Mouse (Mus musculus) layer of hippocampus, adult 2 months (tissue): ENCODE measurements around the gene Pdilt. TPM values are rescaled to one million over a fixed set of nuclear protein-coding genes. Genes with fewer than 3 reads are reported as not detected.
"Not testable (repeated sequence)": the region's sequence is repeated elsewhere in the genome, so short reads cannot be mapped to it uniquely, and the experiment has no call there.

ENCODE experiments used
- DNase-seq, 2 experiments: peaks; one replicate each; pipeline ENCODE4 v3.0.0; 2022; ENCODE audit warnings: low spot score in 2 of 2
- H3K27ac ChIP-seq: fragments of 200-600 bp; 2 replicates; pipeline ENCODE4 v1.8.1; 2022
- H3K4me3 ChIP-seq: fragments of 200-600 bp; 2 replicates; pipeline ENCODE4 v1.8.1; 2022; ENCODE audit warnings: mild to moderate bottlenecking
- CTCF ChIP-seq: fragments of 200-600 bp; conservative IDR thresholded peaks from 2 replicates; pipeline ENCODE4 v1.8.1; 2022; ENCODE audit warnings: antibody characterized with exemption, mild to moderate bottlenecking, moderate library complexity
- long read RNA-seq, 2 experiments: library from polyadenylated mRNA; stranded (forward); transcript quantifications; one replicate each; pipeline ENCODE4 v2.0.0; 2021; ENCODE audit warnings: borderline mapping rate in 2 of 2
- total RNA-seq, 2 experiments: library from RNA; stranded (reverse); gene quantifications; 2 replicates each; pipeline ENCODE4 v1.2.3; 2021

The Pdilt gene
- not detected for total RNA-seq
- long read RNA-seq, experiment 1, result 0 reads
- long read RNA-seq, experiment 2, result 0 reads

DNA sequence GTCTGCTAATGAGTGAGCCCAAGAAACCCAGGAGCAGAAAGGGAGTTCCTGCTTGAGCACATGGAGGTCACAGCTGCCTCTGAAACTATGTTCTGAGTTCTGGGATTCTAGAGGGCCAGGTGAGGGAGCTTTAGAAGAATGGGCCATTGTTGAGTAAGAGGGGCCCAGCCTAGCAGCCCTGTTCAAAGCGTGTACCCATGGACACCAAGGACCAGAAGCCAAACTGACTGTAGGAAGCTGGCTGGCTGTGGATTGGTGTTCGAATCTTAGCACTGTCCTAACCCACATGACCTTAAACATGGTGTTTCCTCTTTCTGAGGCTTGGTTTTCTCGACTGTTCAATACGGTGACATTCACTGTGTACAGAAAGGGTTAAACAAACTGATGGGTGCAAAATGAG lies at the start of gene Pdilt:
Gene Pdilt (minus strand): TSS at position 101 of the 400 bp plus-strand sequence.
- no peak within 1 kb of the TSS for H3K4me3 ChIP-seq
- no peak within 1 kb of the TSS for H3K27ac ChIP-seq
- TF ChIP-seq CTCF, result no peak
- DNase-seq, result no peak

DNA sequence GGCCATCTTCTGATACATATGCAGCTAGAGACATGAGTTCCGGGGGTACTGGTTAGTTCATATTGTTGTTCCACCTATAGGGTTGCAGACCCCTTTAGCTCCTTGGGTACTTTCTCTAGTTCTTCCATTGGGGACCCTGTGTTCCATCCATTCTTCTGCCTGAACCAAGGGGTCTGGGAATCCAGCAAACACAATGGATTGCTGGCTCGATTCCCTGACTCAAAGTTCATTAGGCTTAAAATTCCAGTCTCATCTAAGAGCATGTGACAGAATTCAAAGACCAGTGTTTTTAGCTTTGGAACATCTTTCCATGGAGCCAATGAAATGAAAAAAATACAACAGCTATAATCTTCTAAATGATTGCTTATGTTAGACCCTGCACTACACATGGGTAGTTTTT lies 39.2 kb upstream of the Pdilt start:
- H3K4me3 ChIP-seq, DNase-seq, H3K27ac ChIP-seq: not testable (repeated sequence)

DNA sequence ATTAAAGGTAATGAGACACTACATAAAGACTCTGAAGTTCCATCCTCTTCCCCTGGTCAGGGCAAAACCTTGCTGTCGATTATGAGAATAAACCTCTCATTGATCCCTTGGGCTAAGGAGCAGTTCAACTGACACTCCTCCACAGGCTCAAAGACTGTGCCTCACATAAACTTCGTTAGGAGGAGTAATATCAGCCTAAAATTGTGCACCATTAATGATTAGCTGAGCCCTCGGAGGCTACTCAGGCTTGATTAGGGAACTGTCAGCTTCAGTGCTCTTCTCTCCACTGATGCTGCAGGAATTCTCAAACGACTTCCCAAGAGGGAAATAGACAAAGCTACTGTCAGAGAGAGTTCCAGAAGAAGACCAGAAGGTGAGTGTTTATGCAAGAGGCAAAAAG lies 38.2 kb upstream of the Pdilt start:
- no peak for TF ChIP-seq CTCF
- no peak for DNase-seq
- H3K27ac ChIP-seq, result no peak overlapping the region
- no peak overlapping the region for H3K4me3 ChIP-seq

DNA sequence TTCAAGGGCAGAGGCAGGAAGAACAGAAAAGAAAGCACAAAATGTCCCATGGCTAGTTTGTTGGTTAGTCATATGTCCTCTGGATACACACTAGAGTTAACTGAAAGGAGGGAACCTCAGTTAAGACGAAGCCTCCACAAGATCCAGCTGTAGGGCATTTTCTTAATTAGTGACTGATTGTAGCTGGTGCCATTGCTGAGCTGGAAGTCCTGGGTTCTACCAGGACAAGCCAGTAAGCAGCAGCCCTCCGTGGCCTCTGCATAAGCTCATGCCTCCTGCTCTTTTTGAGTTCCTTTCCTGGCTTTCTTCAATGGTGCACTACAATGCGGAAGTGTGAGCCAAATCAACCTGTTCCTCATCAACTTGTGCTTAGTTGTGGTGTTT lies 37.2 kb upstream of the Pdilt start:
- no peak for DNase-seq
- Histone ChIP-seq H3K27ac (no peak overlapping the region), H3K4me3 (no peak overlapping the region)
- no peak for TF ChIP-seq CTCF

DNA sequence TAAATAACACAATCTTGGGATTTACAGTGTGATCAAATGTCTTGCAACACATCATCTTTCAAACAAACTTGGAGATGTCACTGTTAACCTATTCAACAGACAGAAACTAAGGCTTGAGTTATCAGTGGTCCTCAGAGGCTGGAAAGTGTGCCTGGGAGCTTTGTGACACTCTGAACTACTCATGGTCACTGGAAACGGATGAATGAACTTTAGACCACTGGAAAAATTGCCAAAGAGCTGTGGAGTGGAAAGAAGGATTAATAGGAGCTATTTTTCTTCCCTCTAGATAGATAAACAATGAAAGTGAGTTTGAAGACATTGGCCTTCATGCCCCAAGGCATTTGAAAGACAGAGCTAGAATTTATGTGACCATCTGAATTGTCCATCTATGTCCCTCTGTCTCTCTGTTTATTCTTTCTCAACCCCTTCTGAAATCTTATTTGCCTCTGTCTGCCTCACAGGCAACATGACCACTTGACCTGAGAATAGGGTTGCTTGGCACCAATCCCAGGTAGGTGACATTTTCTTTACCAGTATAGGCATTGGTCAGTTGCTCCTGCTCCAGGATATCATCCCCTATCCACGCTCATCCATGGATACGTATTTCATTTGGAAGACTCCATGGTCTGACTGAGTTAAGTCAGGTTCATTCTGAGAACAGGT lies 36.6 kb upstream of the Pdilt start:
- H3K27ac ChIP-seq, result no peak overlapping the region

DNA sequence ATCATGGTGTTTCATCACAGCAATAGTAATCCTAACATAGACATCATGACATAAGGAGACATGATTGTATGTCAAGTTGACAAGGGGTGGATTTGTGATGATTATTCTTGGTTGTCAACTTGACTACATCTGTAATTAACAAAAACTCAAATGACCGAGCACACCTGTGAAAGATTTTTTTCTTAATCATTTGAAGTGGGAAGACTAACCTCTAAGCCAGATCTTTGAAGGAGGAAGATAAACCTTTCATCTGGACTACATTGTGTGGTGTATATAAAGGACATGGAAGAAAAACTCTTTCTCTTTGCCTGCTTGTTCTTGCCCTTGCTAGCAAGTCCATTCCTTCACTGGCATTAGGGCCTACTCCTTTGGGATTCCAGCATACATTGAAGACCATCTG lies 30.8 kb upstream of the Pdilt start, which contains the start of gene Acsm2:
Gene Acsm2 (plus strand): TSS at position 301 of the 400 bp plus-strand sequence.
- no peak for TF ChIP-seq CTCF
- Histone ChIP-seq H3K27ac (no peak within 1 kb of the TSS), H3K4me3 (no peak within 1 kb of the TSS)
- no peak for DNase-seq

More for the DNA sequence above, 36.6 kb upstream of the Pdilt start:
- no peak overlapping the region for H3K4me3 ChIP-seq
- DNase-seq, result no peak
- no peak for TF ChIP-seq CTCF

DNA sequence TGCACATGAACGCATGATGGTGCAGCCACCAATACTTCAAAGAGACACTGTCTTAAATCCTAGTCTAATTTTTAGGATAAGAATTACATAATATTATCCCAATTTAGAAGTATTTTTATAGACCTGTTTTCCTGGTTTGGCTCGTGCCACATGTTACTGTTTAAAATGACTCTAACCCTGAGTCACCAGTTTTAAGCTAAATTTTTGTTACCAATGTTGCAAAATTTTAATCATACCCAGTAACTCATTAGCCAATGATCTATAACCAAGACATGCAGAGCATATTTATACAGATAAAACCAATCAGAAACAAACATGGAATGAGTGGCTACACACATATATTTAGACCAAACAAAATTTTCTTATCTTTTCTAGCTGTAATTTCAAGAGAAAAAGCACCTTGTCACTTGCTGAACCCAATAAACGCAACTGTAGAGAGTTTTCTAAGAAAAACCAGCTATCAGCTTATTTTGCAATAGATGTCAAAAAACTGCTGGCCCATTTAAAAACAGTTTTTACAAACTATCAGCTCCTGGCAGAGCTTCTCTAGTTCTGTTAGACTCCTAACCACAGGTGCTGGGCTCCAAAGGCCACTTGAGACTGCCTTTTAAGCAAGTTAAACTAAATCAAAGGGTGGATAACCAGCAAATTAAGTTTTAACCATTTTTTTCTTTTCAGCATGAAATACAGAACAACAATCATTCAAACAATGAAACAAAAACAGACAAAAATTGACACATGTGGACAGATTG lies 27.4 kb upstream of the Pdilt start:
- TF ChIP-seq CTCF, result no peak
- Histone ChIP-seq H3K27ac (no peak overlapping the region), H3K4me3 (no peak overlapping the region)
- DNase-seq, result no peak

DNA sequence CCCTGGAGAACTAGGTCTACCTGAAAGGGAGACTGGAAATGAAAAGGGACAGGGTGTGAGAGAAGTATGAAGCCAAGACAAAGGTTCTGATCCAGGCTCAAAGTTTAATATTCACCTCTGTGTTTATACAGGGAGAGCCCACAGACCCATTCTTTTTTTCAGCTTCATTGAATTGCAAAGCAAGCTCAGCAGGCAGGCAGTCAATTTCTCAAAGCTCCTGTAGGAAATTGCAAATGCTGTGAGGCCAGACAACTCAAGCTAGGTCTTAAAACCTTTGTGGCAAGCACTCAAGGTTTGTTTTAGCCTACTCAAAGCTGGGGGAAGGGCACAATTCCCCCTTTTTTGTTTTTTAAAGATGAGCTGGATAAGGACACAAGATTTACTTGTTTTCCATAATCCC lies 22.3 kb upstream of the Pdilt start:
- H3K4me3 ChIP-seq, result no peak overlapping the region
- DNase-seq, result no peak
- H3K27ac ChIP-seq, result no peak overlapping the region
- no peak for TF ChIP-seq CTCF

DNA sequence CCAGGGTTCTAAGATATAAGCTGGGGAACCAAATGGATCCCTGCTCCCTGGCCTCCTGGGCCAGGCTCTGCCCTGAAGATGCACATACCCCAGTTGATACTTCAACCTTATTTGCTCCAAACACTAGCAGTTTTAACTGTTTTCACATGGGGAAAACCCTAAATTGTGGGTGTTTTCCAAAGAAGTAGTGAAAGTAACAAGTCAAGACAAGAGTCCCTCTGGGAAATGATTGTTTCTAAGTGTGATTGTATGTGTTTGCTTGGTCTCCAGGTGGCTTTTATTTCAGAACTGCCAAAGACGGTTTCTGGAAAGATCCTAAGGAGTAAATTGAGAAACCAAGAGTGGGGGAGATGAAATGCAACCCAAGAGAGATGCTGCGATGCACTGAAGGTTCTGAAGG lies 19.2 kb upstream of the Pdilt start:
- no peak overlapping the region for H3K4me3 ChIP-seq
- no peak overlapping the region for H3K27ac ChIP-seq
- no peak for TF ChIP-seq CTCF
- no peak for DNase-seq

DNA sequence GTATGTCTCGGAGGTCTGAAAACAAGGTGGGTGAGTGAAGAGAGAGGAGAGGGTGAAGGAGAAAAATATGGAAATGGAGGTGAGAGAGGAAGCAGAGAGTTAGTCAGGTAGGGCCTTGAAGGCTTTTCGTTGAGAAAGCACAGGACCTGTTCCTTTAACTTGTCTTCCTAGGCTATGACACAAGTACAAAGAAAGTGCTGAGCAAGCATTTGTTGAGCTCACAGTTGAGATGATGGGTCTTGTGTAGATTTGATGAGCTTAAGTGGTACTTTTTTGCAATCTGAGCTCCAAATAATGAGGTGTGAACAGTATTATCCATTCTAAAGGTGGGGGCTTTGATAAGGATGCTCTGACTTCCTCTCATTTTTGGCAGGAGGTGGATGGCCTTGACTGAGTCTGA lies 11.1 kb upstream of the Pdilt start:
- TF ChIP-seq CTCF, result no peak
- Histone ChIP-seq H3K4me3 (no peak overlapping the region), H3K27ac (no peak overlapping the region)
- DNase-seq, result no peak

DNA sequence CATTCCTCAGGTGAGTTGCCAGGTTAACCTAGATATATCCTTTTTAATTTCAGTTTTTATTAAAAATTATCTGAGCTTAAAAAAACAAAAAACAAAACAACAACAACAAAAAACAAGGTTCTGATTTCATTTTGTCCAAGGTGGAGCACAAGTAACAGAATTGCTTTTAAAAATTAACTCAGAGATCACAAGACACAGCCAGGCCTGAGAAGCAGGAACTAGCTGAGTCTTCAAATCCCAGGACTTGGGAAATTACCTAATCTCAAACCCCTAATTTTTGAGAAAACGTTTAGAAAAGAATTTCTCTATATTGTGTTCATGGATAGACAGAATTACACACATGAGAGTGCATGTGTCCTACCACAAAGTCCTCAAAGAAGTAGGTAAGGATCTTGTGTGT lies 9.6 kb upstream of the Pdilt start:
- DNase-seq, result no peak
- Histone ChIP-seq H3K4me3 (no peak overlapping the region), H3K27ac (no peak overlapping the region)
- no peak for TF ChIP-seq CTCF

DNA sequence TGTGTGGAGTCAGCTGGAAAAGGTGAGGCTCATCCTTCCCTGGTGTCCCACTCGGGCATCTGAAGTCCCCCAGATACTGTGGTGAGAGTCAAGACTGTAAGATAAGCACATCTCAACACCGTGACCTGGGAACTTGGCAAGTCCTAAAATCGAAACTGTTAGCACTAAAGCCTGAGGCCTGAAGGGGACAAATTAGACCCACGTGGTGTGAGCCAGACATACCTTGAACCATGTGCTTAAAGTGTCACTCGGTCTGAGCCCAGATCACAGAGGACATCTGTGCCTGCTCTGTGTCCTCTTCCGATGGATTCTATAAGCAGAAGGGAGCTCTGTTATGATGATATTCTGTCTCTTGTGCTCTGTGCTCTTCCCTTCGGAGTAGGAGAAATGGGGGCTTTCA lies 5.3 kb upstream of the Pdilt start:
- no peak for TF ChIP-seq CTCF
- Histone ChIP-seq H3K4me3 (no peak overlapping the region), H3K27ac (no peak overlapping the region)
- no peak for DNase-seq

DNA sequence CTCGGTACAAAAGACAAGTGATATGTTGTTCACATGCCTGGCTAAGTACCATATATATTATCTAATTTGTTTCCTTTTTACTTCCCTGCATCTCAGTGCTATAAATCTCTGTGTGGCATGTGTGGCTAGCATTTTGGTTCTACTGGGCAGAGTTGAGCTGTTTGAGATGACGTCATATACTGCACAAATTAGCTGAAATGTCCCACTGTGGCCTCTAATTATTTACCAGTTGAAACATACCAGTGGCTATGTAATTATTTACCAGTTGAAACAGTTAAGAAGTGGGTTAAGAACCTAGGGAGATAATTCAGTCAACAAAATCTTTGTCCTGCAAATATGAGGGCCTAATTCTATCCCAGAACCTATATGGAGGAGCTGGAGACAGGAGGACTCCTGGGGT lies 4.3 kb upstream of the Pdilt start:
- no peak for TF ChIP-seq CTCF
- no peak overlapping the region for H3K4me3 ChIP-seq
- DNase-seq, result no peak
- no peak overlapping the region for H3K27ac ChIP-seq

DNA sequence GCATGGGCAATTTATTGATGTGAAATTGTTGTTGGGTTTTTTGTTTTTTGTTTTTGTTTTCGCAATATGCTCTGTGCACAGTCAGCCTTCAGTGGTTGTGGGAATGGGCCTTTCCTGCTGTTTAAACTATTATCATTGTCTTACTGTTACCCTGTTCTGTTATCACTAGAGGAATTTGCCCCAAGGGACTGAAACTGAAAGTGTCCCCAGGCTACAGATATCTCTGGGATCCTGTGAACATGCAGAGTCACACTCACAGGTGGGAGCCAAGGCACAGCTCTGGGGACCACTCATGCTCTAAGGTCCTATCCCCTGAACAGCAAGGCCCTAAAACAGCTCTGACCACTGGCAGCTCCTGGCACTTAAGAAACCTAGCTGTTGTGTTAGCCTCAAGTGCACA lies 3.8 kb upstream of the Pdilt start:
- TF ChIP-seq CTCF, result no peak
- DNase-seq, result no peak
- Histone ChIP-seq H3K4me3 (no peak overlapping the region), H3K27ac (no peak overlapping the region)
